Mouse (Mus musculus) heart, postnatal 0 days (tissue): ENCODE results near the gene Nlrx1. TPM values are rescaled to one million over a fixed set of nuclear protein-coding genes. Genes with fewer than 3 reads are reported as not detected.

Experiments used
- ATAC-seq: fragments of 200-750 bp; cut with Nextera tagmentation; 2 replicates; pipeline ENCODE4 v1.8.0; 2017; ENCODE audit warnings: low read depth, moderate number of reproducible peaks, moderate library complexity; ENCODE audit not compliant: insufficient read depth
- DNase-seq: peaks from one replicate; pipeline ENCODE4 v3.0.0-alpha.2; 2016; ENCODE audit warnings: low spot score
- H3K27ac ChIP-seq: fragments of 300-500 bp; sonication (generic); 2 replicates; pipeline ENCODE4 v1.5.1; 2014; ENCODE audit warnings: low read depth, mild to moderate bottlenecking
- H3K27me3 ChIP-seq: fragments of 300-500 bp; sonication (generic); 2 replicates; pipeline ENCODE4 v1.6.1; 2014; ENCODE audit warnings: low read length, mixed read lengths; ENCODE audit not compliant: control insufficient read depth, insufficient read depth
- H3K36me3 ChIP-seq: fragments of 300-500 bp; sonication (generic); replicated peaks from 2 replicates; pipeline ENCODE4 v1.6.1; 2014; ENCODE audit warnings: low read length, mixed read lengths; ENCODE audit not compliant: control insufficient read depth, insufficient read depth
- H3K4me1 ChIP-seq: fragments of 300-500 bp; sonication (generic); 2 replicates; pipeline ENCODE4 v1.6.1; 2014; ENCODE audit warnings: antibody characterized with exemption; ENCODE audit not compliant: control insufficient read depth, insufficient read depth
- H3K4me2 ChIP-seq: fragments of 300-500 bp; sonication (generic); 2 replicates; pipeline ENCODE4 v1.6.1; 2014; ENCODE audit warnings: low read depth, mild to moderate bottlenecking, low read length, moderate library complexity
- H3K4me3 ChIP-seq: fragments of 300-500 bp; sonication (generic); 2 replicates; pipeline ENCODE4 v1.5.1; 2014; ENCODE audit warnings: low read depth, low read length
- H3K9ac ChIP-seq: fragments of 300-500 bp; sonication (generic); replicated peaks from 2 replicates; pipeline ENCODE4 v1.6.1; 2014; ENCODE audit warnings: low read depth, low read length, mixed read lengths
- H3K9me3 ChIP-seq: fragments of 300-500 bp; sonication (generic); replicated peaks from 2 replicates; pipeline ENCODE4 v1.6.1; 2016; ENCODE audit warnings: low read length; ENCODE audit not compliant: control insufficient read depth
- CTCF ChIP-seq: IDR thresholded peaks from 2 replicates; pipeline ENCODE4 v1.5.1; 2016; ENCODE audit warnings: antibody characterized with exemption, control low read depth, low read depth
- EP300 ChIP-seq: IDR thresholded peaks from 2 replicates; pipeline ENCODE4 v1.6.1; 2016; ENCODE audit warnings: antibody characterized with exemption, low read depth
- WGBS: fragments of 180-500 bp; shearing (Covaris S2); extraction: QIAGEN DNeasy Blood & Tissue Kit; methylation state at CpG from one replicate; pipeline ENCODE4 v1.1.7; 2014; 5-methylcytosine and 5-hydroxymethylcytosine counted together
- polyA plus RNA-seq: library from polyadenylated mRNA; unstranded; fragments of >200 nt; fragmentation: Nextera tagmentation; extraction: Ambion mirVana; gene quantifications from 2 replicates; pipeline ENCODE4 v1.2.1, GENCODE M21; 2015
- total RNA-seq: library from RNA; depleted of rRNA; stranded (reverse); fragments of >200 nt; gene quantifications from 2 replicates; pipeline ENCODE4 v1.2.3, GENCODE M21; 2014; ENCODE audit warnings: low replicate concordance

Gene Nlrx1
- total and polyA plus RNA-seq, 2 experiments from 2014 or later = 10.2 to 15.4 TPM

GRCm38 (mm10) chr9:44287401-44288075 is 19.1 kb upstream of the Nlrx1 start:
- peak overlapping the region; percentile 58 for H3K9ac ChIP-seq
- H3K27ac ChIP-seq = no peak overlapping the region
- DNase-seq (no peak), ATAC-seq (0 out of 2 replicates have a peak, but pooled peaks have one; percentile 19)
- H3K36me3 ChIP-seq = peaks cover 18% of the 10 kb centered on the region; the same call in 1 of the 2 replicates
- H3K4me3 ChIP-seq = peak overlapping the region; percentile 52
- TF ChIP-seq EP300 = no peak
- TF ChIP-seq CTCF = no peak
- peaks cover 19% of the 10 kb centered on the region for H3K4me1 ChIP-seq
- WGBS = 1% methylated on average over 47 of the region's 47 CpGs
- no peaks in the 10 kb centered on the region for H3K9me3 ChIP-seq
- H3K27me3 ChIP-seq = peaks cover 25% of the 10 kb centered on the region; the same call in 1 of the 2 replicates
- peak overlapping the region; percentile 80 for H3K4me2 ChIP-seq

DNA sequence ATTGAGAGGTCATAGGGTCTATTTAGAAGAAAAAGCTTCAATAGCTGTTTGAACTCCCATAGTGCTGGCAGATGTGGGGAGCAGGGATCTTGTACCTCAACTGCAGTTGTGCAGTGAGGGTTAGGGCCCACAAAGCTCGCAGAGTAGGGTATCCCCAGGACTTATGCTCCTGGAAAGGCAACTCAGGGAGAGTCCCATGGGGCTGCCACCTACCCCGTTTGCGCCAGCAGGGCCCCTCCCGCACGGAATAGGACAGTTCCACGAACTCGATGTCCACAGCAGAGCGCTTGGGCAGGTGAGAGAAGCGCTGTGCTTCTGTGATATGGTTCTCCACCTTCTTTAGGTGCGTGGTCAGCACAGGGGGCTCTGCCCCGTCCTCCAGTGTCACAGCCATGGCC is 18.6 kb upstream of the Nlrx1 start:
- Histone ChIP-seq H3K27me3 (peaks cover 25% of the 10 kb centered on the region; the same call in 1 of the 2 replicates), H3K27ac (no peak overlapping the region), H3K4me2 (peak overlapping the region; percentile 80), H3K9ac (no peak overlapping the region), H3K4me1 (peaks cover 19% of the 10 kb centered on the region), H3K36me3 (peaks cover 13% of the 10 kb centered on the region; the same call in 1 of the 2 replicates), H3K9me3 (no peaks in the 10 kb centered on the region), H3K4me3 (peak overlapping the region; percentile 52)
- DNase-seq (no peak), ATAC-seq (0 out of 2 replicates have a peak, but pooled peaks have one; percentile 2)
- TF ChIP-seq EP300 (no peak), CTCF (no peak)
- WGBS = 25% methylated on average over 11 of the region's 11 CpGs

DNA sequence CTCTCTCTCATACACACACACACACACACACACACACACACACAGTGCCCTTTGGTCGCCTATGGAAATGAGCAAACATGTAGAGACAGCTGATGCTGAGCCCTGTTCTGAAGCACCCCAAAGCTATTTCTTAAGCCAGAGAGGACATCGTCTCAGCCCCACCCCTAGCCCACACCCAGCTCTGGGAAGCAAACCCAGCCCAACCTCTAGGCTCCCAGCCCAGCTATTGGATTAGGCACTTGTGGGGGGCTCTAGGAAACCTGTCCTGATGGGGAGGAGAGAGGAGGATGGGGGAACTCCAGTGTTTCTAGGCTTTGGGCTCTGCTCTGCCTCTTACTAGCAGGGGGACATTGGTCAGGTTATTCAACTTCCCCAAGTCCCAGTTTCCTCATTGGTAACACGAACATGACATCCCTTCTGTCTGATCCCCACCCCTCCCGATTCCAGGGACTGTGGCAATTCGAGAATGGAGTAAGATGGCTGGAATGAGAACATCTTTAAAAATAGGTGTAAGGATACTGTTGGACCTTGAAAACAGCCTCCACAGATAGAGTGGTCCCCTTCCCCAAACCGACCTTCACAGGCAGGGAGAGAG is 18.0 kb upstream of the Nlrx1 start:
- Histone ChIP-seq H3K9me3 (no peaks in the 10 kb centered on the region), H3K9ac (no peak overlapping the region), H3K4me3 (no peak overlapping the region), H3K4me2 (no peak overlapping the region), H3K27ac (no peak overlapping the region), H3K27me3 (peaks cover 25% of the 10 kb centered on the region; the same call in 1 of the 2 replicates), H3K4me1 (peaks cover 19% of the 10 kb centered on the region), H3K36me3 (peaks cover 8% of the 10 kb centered on the region; the same call in 1 of the 2 replicates)
- ATAC-seq (no peak), DNase-seq (no peak)
- TF ChIP-seq EP300 (no peak), CTCF (no peak)
- 19% methylated on average over 6 of the region's 6 CpGs for WGBS

DNA sequence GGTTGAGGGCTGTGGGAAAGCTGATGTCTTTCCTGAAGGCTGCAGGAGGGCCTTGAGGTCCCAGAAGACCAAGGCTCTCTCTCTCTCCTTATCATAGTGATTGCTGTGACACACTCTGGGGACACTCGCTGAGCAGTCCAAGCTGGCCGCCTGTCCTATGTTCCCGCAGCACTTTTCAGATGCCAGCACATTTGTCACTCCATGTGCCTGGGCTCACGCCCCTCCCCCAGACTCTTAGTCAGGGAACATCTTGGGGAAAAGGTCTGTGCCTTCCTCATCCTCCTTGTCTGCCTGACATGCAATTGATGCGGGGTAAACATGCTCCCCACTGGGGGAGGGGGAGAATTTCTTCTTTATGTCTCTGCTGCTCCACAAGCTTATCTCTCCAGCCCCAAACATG is 14.8 kb upstream of the Nlrx1 start:
- DNase-seq (no peak), ATAC-seq (no peak; the same call in 1 of the 2 replicates)
- H3K27ac ChIP-seq = no peak overlapping the region

DNA sequence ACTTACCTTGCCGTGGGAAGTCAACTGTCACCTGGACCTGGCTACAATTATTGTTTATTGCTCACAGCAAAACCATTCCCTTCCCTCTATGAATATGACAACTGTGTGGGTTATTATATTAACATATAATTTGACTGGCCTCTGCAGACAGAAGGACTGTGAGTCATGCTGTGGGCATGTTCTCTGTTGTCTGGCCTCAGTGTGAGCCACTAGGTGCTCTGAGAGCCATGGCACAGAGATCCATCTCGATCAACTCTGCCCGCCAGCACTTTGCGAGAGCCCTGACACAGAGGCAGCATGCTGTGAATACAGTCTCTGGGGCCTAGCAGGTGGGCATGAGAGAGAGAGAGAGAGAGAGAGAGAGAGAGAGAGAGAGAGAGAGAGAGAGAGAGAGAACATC is 1.6 kb upstream of the Nlrx1 start:
- no peak for TF ChIP-seq CTCF
- no peak for TF ChIP-seq EP300
- no peak for ATAC-seq
- WGBS = 84% methylated on average over 4 of the region's 4 CpGs

More for the DNA sequence above, 14.8 kb upstream of the Nlrx1 start:
- Histone ChIP-seq H3K9ac (no peak overlapping the region), H3K36me3 (no peaks in the 10 kb centered on the region), H3K4me1 (peaks cover 9% of the 10 kb centered on the region; the same call in 1 of the 2 replicates), H3K4me2 (no peak overlapping the region), H3K4me3 (no peak overlapping the region), H3K9me3 (no peaks in the 10 kb centered on the region), H3K27me3 (peaks cover 21% of the 10 kb centered on the region; the same call in 1 of the 2 replicates)
- TF ChIP-seq CTCF = no peak
- no peak for TF ChIP-seq EP300
- WGBS = 29% methylated on average over 5 of the region's 5 CpGs

More for the DNA sequence above, 1.6 kb upstream of the Nlrx1 start:
- Histone ChIP-seq H3K9me3 (no peaks in the 10 kb centered on the region), H3K4me1 (0 out of 2 replicates have a peak, but pooled peaks cover 5% of the 10 kb centered on the region), H3K4me2 (no peak overlapping the region), H3K4me3 (no peak overlapping the region), H3K9ac (no peak overlapping the region), H3K27ac (no peak overlapping the region), H3K27me3 (no peaks in the 10 kb centered on the region), H3K36me3 (no peaks in the 10 kb centered on the region)
- no peak for DNase-seq
